ENCODE assay signal across 11 mouse cellular contexts in the genomic region with DNA sequence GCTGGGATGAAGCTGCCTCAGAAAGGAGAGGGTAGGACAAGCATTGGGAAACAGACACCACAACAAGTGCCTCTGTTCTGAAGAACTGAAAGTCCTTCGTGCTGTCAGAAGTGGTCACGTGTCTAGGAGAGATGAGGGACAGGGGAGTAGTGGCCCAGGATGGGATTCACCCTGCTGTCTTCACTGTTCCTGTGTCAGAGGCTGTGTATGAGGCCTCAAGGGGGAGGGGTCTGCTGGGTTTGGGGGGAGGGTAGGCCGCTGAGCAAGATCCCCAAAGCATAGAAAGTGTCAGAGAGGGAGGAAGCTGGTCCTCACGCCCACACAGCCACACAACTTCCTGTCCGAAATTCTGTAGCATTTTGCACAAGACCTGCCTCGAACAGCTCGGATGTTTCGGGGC. TPM values are rescaled to one million over a fixed set of nuclear protein-coding genes. Genes with fewer than 3 reads are reported as not detected.
DNase-seq lines count a peak whose midpoint lies in the region; ATAC-seq and TF ChIP-seq lines count a peak whose summit lies in the region.
"Had no signal": no experiment of that assay in that cellular context is flagged by ENCODE, and none has a peak within 500 bp of the region (broad histone marks: within the 10 kb centered on the region; RNA-seq: fewer than 3 reads in every experiment).

No protein-coding gene starts in this region.

- peak; percentile 28 to 38 for DNase-seq in lung, adult 18-20 months
- DNase-seq in lung, adult 2 months = no peak
- DNase-seq in liver, postnatal 0 days = peak; percentile 41
- DNase-seq in splenic B cell, adult 2 months (ENCODE audit: low read depth, low spot score) = peak; percentile 52
- DNase-seq in T-cell, adult 2 months (ENCODE audit: low spot score) = no peak
- no peak for DNase-seq in embryo, embryonic 10.5 days (ENCODE audit: low spot score)
- no peak for DNase-seq in midbrain, postnatal 0 days (ENCODE audit: low spot score)
- DNase-seq: right cerebral cortex, postnatal 14 days had no signal

- no peak for TF ChIP-seq EP300 in liver, postnatal 0 days (IDR thresholded peaks at IDR 0.05; ENCODE audit: low read depth)

- no peaks in the 10 kb centered on the region for H3K36me3 ChIP-seq in liver, postnatal 0 days (replicated peaks; ENCODE audit: insufficient read depth, low read length)
- H3K36me3 ChIP-seq in splenic B cell, adult 2 months (ENCODE audit: control insufficient read depth, insufficient read depth, low read length, poor library complexity, severe bottlenecking) = no peaks in the 10 kb centered on the region
- H3K36me3 ChIP-seq in midbrain, postnatal 0 days (ENCODE audit: insufficient read depth, low read length) = no peaks in the 10 kb centered on the region

- no peak for TF ChIP-seq CTCF in lung, adult 2 months (IDR thresholded peaks at IDR 0.05; ENCODE audit: insufficient read depth, low read length)
- no peak for TF ChIP-seq CTCF in liver, postnatal 0 days (IDR thresholded peaks at IDR 0.05; ENCODE audit: low read depth)
- TF ChIP-seq CTCF in midbrain, postnatal 0 days (IDR thresholded peaks at IDR 0.05) = no peak

- H3K9ac ChIP-seq in liver, postnatal 0 days (replicated peaks) = no peak overlapping the region; the same call in 1 of the 2 replicates
- H3K9ac ChIP-seq in midbrain, postnatal 0 days (replicated peaks; ENCODE audit: low read length, poor library complexity, severe bottlenecking) = no peak overlapping the region

- no peaks in the 10 kb centered on the region for H3K4me1 ChIP-seq in lung, adult 2 months (ENCODE audit: control insufficient read depth, insufficient read depth, low read length)
- peaks cover 3% of the 10 kb centered on the region; the same call in 1 of the 2 replicates for H3K4me1 ChIP-seq in liver, postnatal 0 days (ENCODE audit: insufficient read depth)
- no peaks in the 10 kb centered on the region for H3K4me1 ChIP-seq in midbrain, postnatal 0 days (ENCODE audit: insufficient read depth, low read length)

- peak overlapping the region; percentile 38 for H3K4me2 ChIP-seq in liver, postnatal 0 days (ENCODE audit: low read depth, low read length)
- H3K4me2 ChIP-seq in midbrain, postnatal 0 days (ENCODE audit: low read depth, low read length, poor library complexity, severe bottlenecking) = no peak overlapping the region

- no peak for TF ChIP-seq POLR2A in lung, adult 2 months (IDR thresholded peaks at IDR 0.05; ENCODE audit: borderline replicate concordance, extremely low read depth, low read depth, low read length)

- H3K4me3 ChIP-seq in lung, adult 2 months (replicated peaks; ENCODE audit: extremely low read depth, low read depth, low read length) = no peak overlapping the region
- no peak overlapping the region for H3K4me3 ChIP-seq in liver, postnatal 0 days (ENCODE audit: low read depth, low read length)
- no peak overlapping the region for H3K4me3 ChIP-seq in midbrain, postnatal 0 days (ENCODE audit: low read depth, low read length)

- no peaks in the 10 kb centered on the region for H3K27me3 ChIP-seq in liver, postnatal 0 days (ENCODE audit: insufficient read depth, low read length)
- H3K27me3 ChIP-seq in splenic B cell, adult 2 months (ENCODE audit: control insufficient read depth, insufficient read depth, low read length, poor library complexity, severe bottlenecking) = no peaks in the 10 kb centered on the region
- no peaks in the 10 kb centered on the region for H3K27me3 ChIP-seq in midbrain, postnatal 0 days (ENCODE audit: insufficient read depth, low read length)

- H3K9me3 ChIP-seq in liver, postnatal 0 days (ENCODE audit: low read length) = no peaks in the 10 kb centered on the region
- no peaks in the 10 kb centered on the region for H3K9me3 ChIP-seq in midbrain, postnatal 0 days (ENCODE audit: low read length)

- ATAC-seq in common myeloid progenitor, adult 5-6 weeks (replicated peaks; ENCODE audit: low read depth, poor library complexity, severe bottlenecking) = peak; percentile 59
- ATAC-seq in liver, postnatal 0 days = peak; percentile 61
- no peak for ATAC-seq in midbrain, postnatal 0 days (ENCODE audit: low FRiP score)

- WGBS in lung, adult 2 months = 32% methylated on average over 8 of the region's 8 CpGs
- WGBS in liver, postnatal 0 days (ENCODE audit: insufficient replicate concordance) = 17% methylated on average over 8 of the region's 8 CpGs
- 56% methylated on average over 8 of the region's 8 CpGs for WGBS in midbrain, postnatal 0 days

- peak overlapping the region; percentile 67 for H3K27ac ChIP-seq in liver, postnatal 0 days (ENCODE audit: low read depth)
- no peak overlapping the region for H3K27ac ChIP-seq in midbrain, postnatal 0 days (ENCODE audit: low read depth, low read length)

RNA-seq across cellular contexts. Expression of gene Batf3, which starts 13.5 kb away (rescaled TPM):
- polyA plus RNA-seq in lung, adult 2 months (2012; rRNA removed) = 5.1 and 6.1 TPM in 2 replicates
- total RNA-seq in common myeloid progenitor, adult 5-6 weeks (2017) = 6.0 TPM in 1 of 2 replicates, not detected in the other
- 1.6 and 2.2 TPM in 2 replicates for polyA plus RNA-seq in liver, postnatal 0 days (2015; fragmentation: Nextera tagmentation; extraction: Ambion mirVana)
- total RNA-seq in midbrain, postnatal 0 days (2014; rRNA removed) = 1.3 and 4.9 TPM in 2 replicates
- 1.3 and 1.6 TPM in 2 replicates for polyA plus RNA-seq in midbrain, postnatal 0 days (2015; fragmentation: Nextera tagmentation; extraction: Ambion mirVana)
- total RNA-seq: gastrocnemius, adult 18-20 months had no signal

RNA-seq across cellular contexts. Expression of gene Nsl1, which starts 48.3 kb away (rescaled TPM):
- polyA plus RNA-seq in lung, adult 2 months (2012; rRNA removed) = 0.38 and 0.49 TPM in 2 replicates
- total RNA-seq in common myeloid progenitor, adult 5-6 weeks (2017) = 10.2 and 13.3 TPM in 2 replicates
- 5.2 and 5.7 TPM in 2 replicates for polyA plus RNA-seq in liver, postnatal 0 days (2015; fragmentation: Nextera tagmentation; extraction: Ambion mirVana)
- 1.6 and 1.9 TPM in 2 replicates for total RNA-seq in midbrain, postnatal 0 days (2014; rRNA removed)
- 1.8 and 1.9 TPM in 2 replicates for polyA plus RNA-seq in midbrain, postnatal 0 days (2015; fragmentation: Nextera tagmentation; extraction: Ambion mirVana)

RNA-seq across cellular contexts. Expression of gene Tatdn3, which starts 48.4 kb away (rescaled TPM):
- 3.8 and 6.8 TPM in 2 replicates for polyA plus RNA-seq in lung, adult 2 months (2012; rRNA removed)
- 16.9 and 24.8 TPM in 2 replicates for total RNA-seq in common myeloid progenitor, adult 5-6 weeks (2017)
- 6.0 and 6.5 TPM in 2 replicates for polyA plus RNA-seq in liver, postnatal 0 days (2015; fragmentation: Nextera tagmentation; extraction: Ambion mirVana)
- 21.5 and 39.0 TPM in 2 replicates for total RNA-seq in midbrain, postnatal 0 days (2014; rRNA removed)
- 12.8 and 14.7 TPM in 2 replicates for polyA plus RNA-seq in midbrain, postnatal 0 days (2015; fragmentation: Nextera tagmentation; extraction: Ambion mirVana)

RNA-seq across cellular contexts. Expression of gene Fam71a, which starts 53.5 kb away (rescaled TPM):
- polyA plus RNA-seq in lung, adult 2 months (2012; rRNA removed) = not detected in 2 replicates
- 0.10 and 0.91 TPM in 2 replicates for total RNA-seq in common myeloid progenitor, adult 5-6 weeks (2017)
- polyA plus RNA-seq in liver, postnatal 0 days (2015; fragmentation: Nextera tagmentation; extraction: Ambion mirVana) = not detected in 2 replicates
- not detected in 2 replicates for total RNA-seq in midbrain, postnatal 0 days (2014; rRNA removed)
- not detected in 2 replicates for polyA plus RNA-seq in midbrain, postnatal 0 days (2015; fragmentation: Nextera tagmentation; extraction: Ambion mirVana)
- total RNA-seq: gastrocnemius, adult 18-20 months had no signal
- polyA plus RNA-seq: cortical plate, adult 2 months had no signal

Comparison
In these comparisons a context has a peak if more than half of its experiments do, and no peak if none do; other contexts are left out.
1. DNase-seq: peak in lung, adult 18-20 months (2 of 2), liver, postnatal 0 days (single experiment) and splenic B cell, adult 2 months (single experiment); none in lung, adult 2 months (single experiment), T-cell, adult 2 months (single experiment), embryo, embryonic 10.5 days (single experiment) and midbrain, postnatal 0 days (single experiment).